Mouse (Mus musculus) MEL (cell line): ENCODE measurements around the gene Rnase13. TPM values are rescaled to one million over a fixed set of nuclear protein-coding genes. Genes with fewer than 3 reads are reported as not detected.

ENCODE experiments used
- DNase-seq: peaks from one replicate; pipeline ENCODE4 v3.0.0; 2011; ENCODE audit warnings: low read depth, low spot score
- H3K27ac ChIP-seq: 2 replicates; pipeline ENCODE4 v1.5.1; 2012; ENCODE audit warnings: low read depth, mild to moderate bottlenecking, control low read depth, low read length, moderate library complexity; ENCODE audit not compliant: control insufficient read depth
- H3K27me3 ChIP-seq, 2 experiments: fragments of 150-350 bp in 1 of 2; sonication (generic) in 1 of 2; 2 replicates each; pipeline ENCODE4 v1.6.1; 2012; ENCODE audit warnings: low read length in 2 of 2, mild to moderate bottlenecking in 2 of 2, improper control_type of control experiment in 1 of 2, moderate library complexity in 1 of 2; ENCODE audit not compliant: insufficient read depth in 2 of 2, control insufficient read depth in 1 of 2
- H3K36me3 ChIP-seq, 2 experiments: 2 replicates each; pipeline ENCODE4 v1.6.1; 2012 to 2014; ENCODE audit warnings: low read length in 2 of 2, improper control_type of control experiment in 1 of 2, inconsistent platforms in 1 of 2, mild to moderate bottlenecking in 1 of 2; ENCODE audit not compliant: insufficient read depth in 2 of 2, control insufficient read depth in 1 of 2
- H3K4me1 ChIP-seq, 2 experiments: fragments of 150-350 bp in 1 of 2; sonication (generic) in 1 of 2; 2 replicates each; pipeline ENCODE4 v1.6.1; 2012; ENCODE audit warnings: low read length in 2 of 2, improper control_type of control experiment in 1 of 2, mild to moderate bottlenecking in 1 of 2; ENCODE audit not compliant: insufficient read depth in 2 of 2, control insufficient read depth in 1 of 2
- H3K4me3 ChIP-seq, 2 experiments: fragments of 150-350 bp in 1 of 2; sonication (generic) in 1 of 2; 2 replicates each; pipeline ENCODE4 v1.5.1; 2012; ENCODE audit warnings: low read depth in 2 of 2, low read length in 2 of 2, mild to moderate bottlenecking in 2 of 2, moderate library complexity in 2 of 2, control low read depth in 1 of 2, improper control_type of control experiment in 1 of 2; ENCODE audit not compliant: control insufficient read depth in 1 of 2, insufficient read depth in 1 of 2
- H3K79me2 ChIP-seq: 2 replicates; pipeline ENCODE4 v1.6.1; 2012; ENCODE audit warnings: mild to moderate bottlenecking, low read length, moderate library complexity; ENCODE audit not compliant: control insufficient read depth, poor library complexity, insufficient read depth
- H3K9ac ChIP-seq: 2 replicates; pipeline ENCODE4 v1.6.1; 2012; ENCODE audit warnings: low read depth, mild to moderate bottlenecking, control low read depth, low read length, moderate library complexity; ENCODE audit not compliant: control insufficient read depth, poor library complexity, severe bottlenecking
- H3K9me3 ChIP-seq: fragments of 150-350 bp; sonication (generic); replicated peaks from 2 replicates; pipeline ENCODE4 v1.6.1; 2012; ENCODE audit warnings: mild to moderate bottlenecking, low read length, improper control_type of control experiment, moderate library complexity; ENCODE audit not compliant: insufficient read depth
- CTCF ChIP-seq, 3 experiments: IDR thresholded peaks in 2 of 3; conservative IDR thresholded peaks in 1 of 3; 2 replicates each; pipeline ENCODE4 v1.5.1; 2011 to 2012; ENCODE audit warnings: low read length in 3 of 3, low read depth in 2 of 3, mild to moderate bottlenecking in 2 of 3, improper control_type of control experiment in 1 of 3, inconsistent platforms in 1 of 3, mixed read lengths in 1 of 3, moderate library complexity in 1 of 3; ENCODE audit not compliant: control insufficient read depth in 1 of 3, insufficient read depth in 1 of 3, poor library complexity in 1 of 3, severe bottlenecking in 1 of 3
- E2F4 ChIP-seq: IDR thresholded peaks from 2 replicates; pipeline ENCODE4 v1.6.1; 2011; ENCODE audit warnings: low read depth, low read length, improper control_type of control experiment, borderline replicate concordance
- ELF1 ChIP-seq: IDR thresholded peaks from 2 replicates; pipeline ENCODE4 v1.6.1; 2014; ENCODE audit warnings: low read depth, mild to moderate bottlenecking, inconsistent platforms, low read length, improper control_type of control experiment, moderate library complexity
- GABPA ChIP-seq: IDR thresholded peaks from 2 replicates; pipeline ENCODE4 v1.6.1; 2012; ENCODE audit warnings: low read depth, mild to moderate bottlenecking, inconsistent platforms, low read length, improper control_type of control experiment, moderate library complexity
- KAT2A ChIP-seq: conservative IDR thresholded peaks from 2 replicates; pipeline ENCODE4 v1.6.1; 2012; ENCODE audit warnings: low read depth, low read length, improper control_type of control experiment, inconsistent platforms
- MAFK ChIP-seq: IDR thresholded peaks from 2 replicates; pipeline ENCODE4 v1.6.1; 2011; ENCODE audit warnings: low read depth, mild to moderate bottlenecking, low read length, improper control_type of control experiment, borderline replicate concordance
- MAX ChIP-seq: IDR thresholded peaks from 2 replicates; pipeline ENCODE4 v1.6.1; 2011; ENCODE audit warnings: low read length, improper control_type of control experiment
- MEF2A ChIP-seq: IDR thresholded peaks from 2 replicates; pipeline ENCODE4 v1.6.1; 2014; ENCODE audit warnings: low read depth, mild to moderate bottlenecking, inconsistent platforms, low read length, improper control_type of control experiment; ENCODE audit not compliant: poor library complexity, insufficient replicate concordance, severe bottlenecking; ENCODE audit errors: extremely low read depth
- MXI1 ChIP-seq: IDR thresholded peaks from 2 replicates; pipeline ENCODE4 v1.6.1; 2011; ENCODE audit warnings: mild to moderate bottlenecking, low read depth, low read length, improper control_type of control experiment
- MYB ChIP-seq: IDR thresholded peaks from 2 replicates; pipeline ENCODE4 v1.6.1; 2011; ENCODE audit warnings: mild to moderate bottlenecking, low read depth, low read length, improper control_type of control experiment
- MYC ChIP-seq: IDR thresholded peaks from 2 replicates; pipeline ENCODE4 v1.6.1; 2011; ENCODE audit warnings: low read depth, mild to moderate bottlenecking, low read length, improper control_type of control experiment, moderate library complexity
- NELFE ChIP-seq: IDR thresholded peaks from 2 replicates; pipeline ENCODE4 v1.6.1; 2011; ENCODE audit warnings: low read depth, low read length, improper control_type of control experiment
- NRF1 ChIP-seq: IDR thresholded peaks from 2 replicates; pipeline ENCODE4 v1.6.1; 2014; ENCODE audit warnings: low read depth, mild to moderate bottlenecking, inconsistent platforms, low read length, improper control_type of control experiment, moderate library complexity; ENCODE audit not compliant: poor library complexity, insufficient read depth, severe bottlenecking
- POLR2A ChIP-seq, 2 experiments: IDR thresholded peaks; 2 replicates each; pipeline ENCODE4 v1.6.1; 2011 to 2012; ENCODE audit warnings: low read length in 2 of 2, mild to moderate bottlenecking in 2 of 2, control low read depth in 1 of 2, improper control_type of control experiment in 1 of 2, low read depth in 1 of 2, moderate library complexity in 1 of 2; ENCODE audit not compliant: control insufficient read depth in 1 of 2, insufficient read depth in 1 of 2, poor library complexity in 1 of 2
- POLR2AphosphoS5 ChIP-seq: IDR thresholded peaks from 2 replicates; pipeline ENCODE4 v1.6.1; 2012; ENCODE audit warnings: low read depth, borderline replicate concordance, mild to moderate bottlenecking, inconsistent platforms, low read length, moderate library complexity, mixed read lengths
- RCOR1 ChIP-seq: IDR thresholded peaks from 2 replicates; pipeline ENCODE4 v1.6.1; 2012; ENCODE audit warnings: low read depth, mild to moderate bottlenecking, inconsistent platforms, low read length, improper control_type of control experiment
- SIN3A ChIP-seq: IDR thresholded peaks from 2 replicates; pipeline ENCODE4 v1.6.1; 2012; ENCODE audit warnings: low read length, improper control_type of control experiment, inconsistent platforms
- TBP ChIP-seq: IDR thresholded peaks from 2 replicates; pipeline ENCODE4 v1.8.0; 2011; ENCODE audit warnings: low read depth, low read length, improper control_type of control experiment
- ZMIZ1 ChIP-seq: IDR thresholded peaks from 2 replicates; pipeline ENCODE4 v1.6.1; 2012; ENCODE audit warnings: low read depth, mild to moderate bottlenecking, inconsistent platforms, low read length, improper control_type of control experiment, moderate library complexity
- polyA plus RNA-seq, 2 experiments: library from polyadenylated mRNA; stranded (reverse) in 1 of 2; unstranded in 1 of 2; fragments of >175 nt in 1 of 2; fragments of >200 nt in 1 of 2; gene quantifications; 2 replicates each; pipeline versions ENCODE4 v1.2.1 to v1.2.4; 2012; ENCODE audit warnings: low replicate concordance in 2 of 2, low read depth in 1 of 2; ENCODE audit not compliant: insufficient read length in 2 of 2, insufficient read depth in 1 of 2, missing spikeins in 1 of 2
- total RNA-seq: library from RNA; depleted of rRNA; stranded (reverse); fragments of 300-350 nt; gene quantifications from 2 replicates; pipeline ENCODE4 v1.2.3, GENCODE M21; 2012

Gene Rnase13
- total and polyA plus RNA-seq, 3 experiments = not detected

DNA sequence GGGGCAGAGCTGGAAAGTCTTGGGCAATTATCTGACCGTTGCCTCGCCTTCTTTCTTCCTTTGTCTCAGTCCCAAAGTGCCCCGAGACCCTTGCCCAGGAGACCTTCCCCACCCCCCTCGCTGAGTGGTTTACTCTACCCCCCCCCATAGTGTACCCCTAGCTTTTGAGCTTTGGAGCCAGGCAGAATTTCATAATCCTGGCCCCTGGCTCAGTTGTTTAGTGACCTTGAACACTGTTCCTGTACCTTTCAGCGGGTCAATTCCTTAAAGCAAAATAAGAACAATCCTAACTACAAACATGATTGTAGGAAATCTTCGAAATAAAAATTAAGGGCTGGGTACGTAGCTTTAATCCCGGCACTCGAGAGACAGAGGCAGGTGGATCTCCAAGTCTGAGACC lies 19.0 kb upstream of the Rnase13 start:
- Histone ChIP-seq H3K9ac (no peak overlapping the region), H3K27me3 (no peaks in the 10 kb centered on the region; a peak in 2 of 4 replicates), H3K4me1 (no peaks in the 10 kb centered on the region), H3K9me3 (no peaks in the 10 kb centered on the region), H3K79me2 (no peaks in the 10 kb centered on the region), H3K4me3 (no peak overlapping the region), H3K27ac (no peak overlapping the region), H3K36me3 (no peaks in the 10 kb centered on the region)
- no peak for TF ChIP-seq NELFE
- TF ChIP-seq E2F4 = no peak
- TF ChIP-seq ELF1 = no peak
- TF ChIP-seq GABPA = no peak
- no peak for TF ChIP-seq KAT2A
- no peak for DNase-seq

DNA sequence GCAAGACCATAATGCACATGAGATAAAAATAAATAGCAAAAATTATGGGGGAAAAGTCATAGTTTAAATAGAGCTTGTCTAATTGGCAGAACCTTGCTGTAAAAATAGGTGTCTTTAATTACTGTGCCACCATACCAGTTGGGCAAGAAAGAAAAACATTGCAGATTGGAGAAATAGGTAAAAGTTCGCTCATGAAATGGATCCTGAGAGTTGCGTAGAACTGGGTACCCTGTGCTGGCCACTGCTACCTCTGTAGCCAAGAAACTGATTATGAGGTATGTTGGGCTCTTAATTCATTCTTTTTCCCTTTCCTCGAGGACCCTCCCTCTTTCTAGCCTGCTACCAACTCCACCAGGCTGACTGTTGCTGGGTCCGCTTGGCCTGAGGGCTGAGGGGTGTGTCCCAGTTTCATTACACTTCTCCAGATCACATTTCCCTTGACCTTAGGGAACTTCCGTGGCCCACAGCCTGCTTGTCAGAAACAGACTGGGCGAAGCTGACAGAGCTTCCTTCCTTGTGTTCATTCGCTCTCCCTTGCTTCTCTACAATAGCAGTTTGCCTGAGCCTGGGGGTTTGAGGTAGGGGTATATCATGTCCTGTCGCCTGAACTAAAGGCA lies 18.5 kb upstream of the Rnase13 start:
- Histone ChIP-seq H3K9me3 (no peaks in the 10 kb centered on the region), H3K36me3 (no peaks in the 10 kb centered on the region), H3K4me3 (no peak overlapping the region), H3K27ac (no peak overlapping the region), H3K9ac (no peak overlapping the region), H3K4me1 (no peaks in the 10 kb centered on the region), H3K79me2 (no peaks in the 10 kb centered on the region), H3K27me3 (no peaks in the 10 kb centered on the region; a peak in 2 of 4 replicates)
- no peak for TF ChIP-seq TBP
- no peak for TF ChIP-seq MAX
- no peak for TF ChIP-seq MYC
- TF ChIP-seq MXI1 = no peak
- no peak for TF ChIP-seq POLR2A (IDR thresholded peaks at IDR 0.05; ENCODE audit: control insufficient read depth in 1 of 2, insufficient read depth in 1 of 2, low read depth in 1 of 2, low read length in 2 of 2, poor library complexity in 1 of 2)
- no peak for TF ChIP-seq CTCF (IDR thresholded peaks at IDR 0.05 in 2 of 3, conservative IDR thresholded peaks at IDR 0.05 in 1 of 3; ENCODE audit: control insufficient read depth in 1 of 3, insufficient read depth in 1 of 3, low read depth in 2 of 3, low read length in 3 of 3, poor library complexity in 1 of 3, severe bottlenecking in 1 of 3)
- no peak for DNase-seq

DNA sequence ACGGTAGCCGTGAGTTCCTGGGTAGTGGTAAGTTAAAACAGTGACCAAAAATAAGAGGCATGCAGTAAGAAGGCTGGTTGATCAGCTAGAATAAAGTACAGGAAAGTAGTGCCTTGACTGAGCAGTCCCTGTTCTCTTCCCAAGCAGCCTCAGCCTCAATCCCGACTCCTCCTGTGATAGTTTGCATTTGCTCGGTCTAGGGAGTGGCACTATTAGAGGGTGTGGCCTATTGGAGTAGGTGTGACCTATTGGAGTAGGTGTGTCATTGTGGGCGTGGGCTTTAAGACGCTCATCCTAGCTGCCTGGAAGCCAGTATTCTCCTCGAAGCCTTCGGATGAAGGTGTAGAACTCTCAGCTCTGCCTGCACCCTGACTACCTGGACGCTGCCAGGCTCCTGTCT lies 16.4 kb upstream of the Rnase13 start:
- H3K4me3 ChIP-seq = no peak overlapping the region
- no peak overlapping the region for H3K27ac ChIP-seq
- no peaks in the 10 kb centered on the region for H3K4me1 ChIP-seq
- H3K27me3 ChIP-seq = no peaks in the 10 kb centered on the region; a peak in 2 of 4 replicates
- no peak overlapping the region for H3K9ac ChIP-seq
- H3K36me3 ChIP-seq = no peaks in the 10 kb centered on the region
- no peak for DNase-seq
- TF ChIP-seq MAFK = no peak
- no peak for TF ChIP-seq RCOR1
- no peak for TF ChIP-seq POLR2AphosphoS5
- no peak for TF ChIP-seq ZMIZ1
- TF ChIP-seq MEF2A = no peak
- TF ChIP-seq ELF1 = no peak
- TF ChIP-seq MYC = no peak
- no peak for TF ChIP-seq NRF1
- TF ChIP-seq E2F4 = no peak
- TF ChIP-seq MYB = no peak
- TF ChIP-seq SIN3A = no peak
- TF ChIP-seq CTCF (IDR thresholded peaks at IDR 0.05 in 2 of 3, conservative IDR thresholded peaks at IDR 0.05 in 1 of 3; ENCODE audit: control insufficient read depth in 1 of 3, insufficient read depth in 1 of 3, low read depth in 2 of 3, low read length in 3 of 3, poor library complexity in 1 of 3, severe bottlenecking in 1 of 3) = no peak
- H3K79me2 ChIP-seq = no peaks in the 10 kb centered on the region
- H3K9me3 ChIP-seq = no peaks in the 10 kb centered on the region
